In genomic region chr6:148993117-148994077, GRCm38 (mm10) we compare ENCODE assay signal across 8 mouse cellular contexts. TPM values are rescaled to one million over a fixed set of nuclear protein-coding genes. Genes with fewer than 3 reads are reported as not detected.
DNase-seq lines count a peak whose midpoint lies in the region; ATAC-seq and TF ChIP-seq lines count a peak whose summit lies in the region.

No protein-coding gene starts in this region.

- no peaks in the 10 kb centered on the region for H3K36me3 ChIP-seq in E14TG2a.4 (ENCODE audit: insufficient read depth, low read length)
- peaks cover 24% of the 10 kb centered on the region for H3K36me3 ChIP-seq in embryonic facial prominence, embryonic 13.5 days
- peaks cover 13% of the 10 kb centered on the region for H3K36me3 ChIP-seq in intestine, postnatal 0 days (ENCODE audit: control insufficient read depth, insufficient read depth)
- peaks cover 15% of the 10 kb centered on the region for H3K36me3 ChIP-seq in midbrain, postnatal 0 days (ENCODE audit: insufficient read depth, low read length)

- no peak overlapping the region for H3K4me2 ChIP-seq in embryonic facial prominence, embryonic 13.5 days
- H3K4me2 ChIP-seq in intestine, postnatal 0 days (replicated peaks; ENCODE audit: low read depth) = no peak overlapping the region
- H3K4me2 ChIP-seq in midbrain, postnatal 0 days (ENCODE audit: low read depth, low read length, poor library complexity, severe bottlenecking) = no peak overlapping the region

- DNase-seq in cerebellum, postnatal 25 days = no peak
- DNase-seq in midbrain, postnatal 0 days (ENCODE audit: low spot score) = peak; percentile 67
- no peak for DNase-seq in left cerebral cortex, adult 11 months (ENCODE audit: low spot score)
- no peak for DNase-seq in adrenal gland, adult 8-10 months

- peak; percentile 45 for TF ChIP-seq CTCF in E14TG2a.4 (conservative IDR thresholded peaks at IDR 0.05; ENCODE audit: low read length)
- peak; percentile 76 for TF ChIP-seq CTCF in intestine, postnatal 0 days (IDR thresholded peaks at IDR 0.05; ENCODE audit: low read depth)
- peak; percentile 71 for TF ChIP-seq CTCF in midbrain, postnatal 0 days (IDR thresholded peaks at IDR 0.05)

- H3K9me3 ChIP-seq in E14TG2a.4 (ENCODE audit: low read length) = no peaks in the 10 kb centered on the region
- no peaks in the 10 kb centered on the region for H3K9me3 ChIP-seq in embryonic facial prominence, embryonic 13.5 days
- no peaks in the 10 kb centered on the region for H3K9me3 ChIP-seq in intestine, postnatal 0 days (ENCODE audit: control insufficient read depth)
- H3K9me3 ChIP-seq in midbrain, postnatal 0 days (ENCODE audit: low read length) = no peaks in the 10 kb centered on the region

- ATAC-seq in cerebellum, adult (ENCODE audit: insufficient number of reproducible peaks, low FRiP score, low TSS enrichment) = peak; percentile 56; the same call in 1 of the 2 replicates
- ATAC-seq in embryonic facial prominence, embryonic 13.5 days (ENCODE audit: insufficient number of reproducible peaks, insufficient read depth, low FRiP score, low TSS enrichment, low read depth) = peak; percentile 43; the same call in 1 of the 2 replicates
- peak; percentile 29; the same call in 1 of the 2 replicates for ATAC-seq in intestine, postnatal 0 days
- ATAC-seq in midbrain, postnatal 0 days (ENCODE audit: low FRiP score) = peak; percentile 69; the same call in 1 of the 2 replicates

- no peaks in the 10 kb centered on the region for H3K27me3 ChIP-seq in E14TG2a.4 (ENCODE audit: insufficient read depth, low read length)
- H3K27me3 ChIP-seq in embryonic facial prominence, embryonic 13.5 days = no peaks in the 10 kb centered on the region
- H3K27me3 ChIP-seq in intestine, postnatal 0 days (replicated peaks; ENCODE audit: control insufficient read depth, insufficient read depth, low read length) = no peaks in the 10 kb centered on the region
- no peaks in the 10 kb centered on the region for H3K27me3 ChIP-seq in midbrain, postnatal 0 days (ENCODE audit: insufficient read depth, low read length)

- 27% methylated on average over 9 of the region's 9 CpGs for WGBS in embryonic facial prominence, embryonic 13.5 days
- 34% methylated on average over 9 of the region's 9 CpGs for WGBS in intestine, postnatal 0 days
- 14% methylated on average over 9 of the region's 9 CpGs for WGBS in midbrain, postnatal 0 days

- peak overlapping the region; percentile 82 for H3K4me3 ChIP-seq in E14TG2a.4 (replicated peaks; ENCODE audit: low read length)
- no peak overlapping the region for H3K4me3 ChIP-seq in embryonic facial prominence, embryonic 13.5 days
- H3K4me3 ChIP-seq in intestine, postnatal 0 days (ENCODE audit: low read depth, low read length) = no peak overlapping the region
- H3K4me3 ChIP-seq in midbrain, postnatal 0 days (ENCODE audit: low read depth, low read length) = no peak overlapping the region

- H3K4me1 ChIP-seq in E14TG2a.4 (replicated peaks; ENCODE audit: low read depth, low read length) = peaks cover 53% of the 10 kb centered on the region
- H3K4me1 ChIP-seq in embryonic facial prominence, embryonic 13.5 days = 0 out of 2 replicates have a peak, but pooled peaks cover 6% of the 10 kb centered on the region
- H3K4me1 ChIP-seq in intestine, postnatal 0 days (replicated peaks; ENCODE audit: control insufficient read depth, insufficient read depth, low read length) = no peaks in the 10 kb centered on the region; the same call in 1 of the 2 replicates
- no peaks in the 10 kb centered on the region for H3K4me1 ChIP-seq in midbrain, postnatal 0 days (ENCODE audit: insufficient read depth, low read length)

- no peak overlapping the region for H3K9ac ChIP-seq in embryonic facial prominence, embryonic 13.5 days
- no peak overlapping the region for H3K9ac ChIP-seq in intestine, postnatal 0 days (ENCODE audit: low read depth, low read length)
- H3K9ac ChIP-seq in midbrain, postnatal 0 days (replicated peaks; ENCODE audit: low read length, poor library complexity, severe bottlenecking) = no peak overlapping the region

- no peak overlapping the region for H3K27ac ChIP-seq in embryonic facial prominence, embryonic 13.5 days
- no peak overlapping the region for H3K27ac ChIP-seq in intestine, postnatal 0 days (ENCODE audit: low read depth, low read length)
- no peak overlapping the region for H3K27ac ChIP-seq in midbrain, postnatal 0 days (ENCODE audit: low read depth, low read length)

RNA-seq across cellular contexts. Expression of gene Sinhcaf, which starts 47.1 kb away (rescaled TPM):
- 119 and 121 TPM in 2 replicates for polyA plus RNA-seq in embryonic facial prominence, embryonic 13.5 days (2015; fragmentation: Nextera tagmentation; extraction: Ambion mirVana)
- polyA plus RNA-seq in intestine, postnatal 0 days (2015; fragmentation: Nextera tagmentation; extraction: Ambion mirVana) = 22.2 and 23.0 TPM in 2 replicates
- total RNA-seq in midbrain, postnatal 0 days (2014; rRNA removed) = 10.4 and 10.5 TPM in 2 replicates
- polyA plus RNA-seq in midbrain, postnatal 0 days (2015; fragmentation: Nextera tagmentation; extraction: Ambion mirVana) = 7.3 and 9.3 TPM in 2 replicates
- total RNA-seq in adrenal gland, adult 8-10 months (2022) = 10 to 100 TPM; 15.5 to 50.0 (median 31.4) TPM
